Mouse (Mus musculus) liver, embryonic 15.5 days (tissue): ENCODE data around the gene Prr5. TPM values are rescaled to one million over a fixed set of nuclear protein-coding genes. Genes with fewer than 3 reads are reported as not detected.
A peak's percentile ranks its signal among the peaks of the same experiment; 100 is the strongest.

Experiments
- ATAC-seq: fragments of 200-750 bp; cut with Nextera tagmentation; 2 replicates; pipeline ENCODE4 v1.8.0; 2017; ENCODE audit warnings: moderate number of reproducible peaks, mild to moderate bottlenecking, moderate library complexity; ENCODE audit not compliant: insufficient read depth
- H3K27ac ChIP-seq: fragments of 300-500 bp; sonication (generic); replicated peaks from 2 replicates; pipeline ENCODE4 v1.5.1; 2015; ENCODE audit warnings: mild to moderate bottlenecking, inconsistent platforms
- H3K27me3 ChIP-seq: fragments of 300-500 bp; sonication (generic); 2 replicates; pipeline ENCODE4 v1.6.1; 2015; ENCODE audit warnings: mild to moderate bottlenecking, inconsistent platforms
- H3K36me3 ChIP-seq: fragments of 300-500 bp; sonication (generic); replicated peaks from 2 replicates; pipeline ENCODE4 v1.6.1; 2015; ENCODE audit warnings: moderate library complexity, mild to moderate bottlenecking, inconsistent platforms
- H3K4me1 ChIP-seq: fragments of 300-500 bp; sonication (generic); replicated peaks from 2 replicates; pipeline ENCODE4 v1.6.1; 2015; ENCODE audit warnings: inconsistent platforms
- H3K4me2 ChIP-seq: fragments of 300-500 bp; sonication (generic); 2 replicates; pipeline ENCODE4 v1.6.1; 2015; ENCODE audit warnings: moderate library complexity, mild to moderate bottlenecking, inconsistent platforms
- H3K4me3 ChIP-seq: fragments of 300-500 bp; sonication (generic); replicated peaks from 2 replicates; pipeline ENCODE4 v1.5.1; 2015; ENCODE audit warnings: mild to moderate bottlenecking, inconsistent platforms
- H3K9ac ChIP-seq: fragments of 300-500 bp; sonication (generic); 2 replicates; pipeline ENCODE4 v1.6.1; 2015; ENCODE audit warnings: moderate library complexity, mild to moderate bottlenecking, inconsistent platforms
- H3K9me3 ChIP-seq: fragments of 300-500 bp; sonication (generic); replicated peaks from 2 replicates; pipeline ENCODE4 v1.6.1; 2016; ENCODE audit warnings: inconsistent platforms
- WGBS: fragments of 180-500 bp; shearing (Covaris S2); methylation state at CpG from one replicate; pipeline ENCODE4 v1.1.7; 2015; ENCODE audit warnings: mixed read lengths; ENCODE audit not compliant: insufficient replicate concordance; 5-methylcytosine and 5-hydroxymethylcytosine counted together
- polyA plus RNA-seq: library from polyadenylated mRNA; unstranded; fragments of >200 nt; fragmentation: Nextera tagmentation; extraction: Ambion mirVana; gene quantifications from 2 replicates; pipeline ENCODE4 v1.2.1, GENCODE M21; 2015

Gene Prr5
- polyA plus RNA-seq, 1 experiment from 2014 or later, result 5.1 TPM

DNA sequence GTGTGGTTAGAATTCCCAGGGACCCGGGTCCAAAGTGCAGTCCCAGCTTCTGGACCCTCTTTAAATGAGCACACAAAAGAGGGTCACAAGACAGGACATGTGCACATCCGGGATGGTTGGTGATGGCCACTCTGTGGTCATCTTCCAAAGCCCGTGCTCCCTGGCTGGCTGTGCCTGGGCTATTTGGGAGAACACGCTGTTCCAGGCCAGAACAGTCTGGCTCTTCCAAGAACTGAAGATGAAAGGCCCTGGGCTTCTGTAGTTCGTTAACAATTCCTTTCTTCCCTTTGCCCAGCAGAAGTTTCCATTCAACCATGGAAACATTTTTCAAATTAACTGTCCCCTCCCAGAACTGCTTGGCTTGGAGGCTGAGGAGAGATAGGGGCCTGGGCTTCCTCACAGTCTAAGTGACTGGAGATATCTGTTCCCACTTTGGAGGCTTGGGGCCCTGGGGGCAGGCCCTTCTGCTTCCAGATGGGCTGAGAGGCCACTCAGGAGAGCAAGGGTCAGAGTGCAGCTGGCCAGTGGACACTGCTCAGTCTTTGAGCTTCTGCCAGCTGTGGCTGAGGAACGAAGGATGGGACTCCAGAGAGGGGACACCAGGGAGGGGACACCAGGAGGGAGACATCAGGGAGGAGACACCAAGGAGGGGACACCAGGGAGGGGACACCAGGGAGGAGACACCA is 29.8 kb upstream of the Prr5 start:
- Histone ChIP-seq H3K36me3 (no peaks in the 10 kb centered on the region), H3K27me3 (no peaks in the 10 kb centered on the region), H3K27ac (no peak overlapping the region), H3K9me3 (no peaks in the 10 kb centered on the region), H3K4me2 (no peak overlapping the region), H3K4me1 (peaks cover 9% of the 10 kb centered on the region), H3K4me3 (no peak overlapping the region), H3K9ac (no peak overlapping the region)
- WGBS, result 50% methylated on average over 6 of the region's 6 CpGs
- ATAC-seq, result no peak; the same call in 1 of the 2 replicates

DNA sequence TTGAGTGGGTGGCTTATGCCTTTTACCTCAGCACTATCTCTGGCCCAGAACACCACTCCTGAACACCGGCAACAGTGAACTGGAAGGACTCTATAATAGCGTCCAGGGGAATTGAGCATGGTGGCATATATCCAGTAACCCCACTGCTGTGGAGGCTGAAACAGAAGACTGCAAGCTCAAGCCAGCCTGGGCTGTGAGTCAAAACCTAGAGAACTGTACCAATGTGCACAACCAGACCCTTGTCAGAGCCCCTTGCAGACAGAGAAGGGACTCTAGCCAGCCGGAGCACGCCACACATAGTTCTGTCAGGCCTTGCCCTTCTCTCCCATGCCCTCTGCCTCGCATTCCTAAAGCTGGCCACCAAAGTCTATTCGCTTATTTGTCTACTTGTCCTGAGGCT is 28.7 kb upstream of the Prr5 start:
- Histone ChIP-seq H3K27ac (no peak overlapping the region), H3K4me2 (no peak overlapping the region), H3K4me3 (no peak overlapping the region), H3K4me1 (peaks cover 9% of the 10 kb centered on the region), H3K9ac (no peak overlapping the region), H3K9me3 (no peaks in the 10 kb centered on the region), H3K36me3 (no peaks in the 10 kb centered on the region), H3K27me3 (no peaks in the 10 kb centered on the region)
- no peak for ATAC-seq
- WGBS, result 72% methylated on average over 6 of the region's 6 CpGs

- Histone ChIP-seq H3K4me3 (no peak overlapping the region), H3K9me3 (no peaks in the 10 kb centered on the region), H3K4me2 (no peak overlapping the region), H3K4me1 (peaks cover 9% of the 10 kb centered on the region), H3K36me3 (no peaks in the 10 kb centered on the region), H3K27ac (no peak overlapping the region), H3K27me3 (no peaks in the 10 kb centered on the region), H3K9ac (no peak overlapping the region)
- no peak for ATAC-seq
- WGBS, result 45% methylated on average over 5 of the region's 5 CpGs
Observed at GRCm38 (mm10) chr15:84641127-84641526, 28.3 kb upstream of the Prr5 start.

- Histone ChIP-seq H3K4me1 (peaks cover 9% of the 10 kb centered on the region), H3K4me3 (no peak overlapping the region), H3K27ac (no peak overlapping the region), H3K4me2 (no peak overlapping the region), H3K9ac (no peak overlapping the region), H3K27me3 (no peaks in the 10 kb centered on the region), H3K9me3 (no peaks in the 10 kb centered on the region), H3K36me3 (no peaks in the 10 kb centered on the region)
- ATAC-seq, result no peak
- 67% methylated on average over 1 of the region's 1 CpGs for WGBS
Observed at GRCm38 (mm10) chr15:84641948-84642347, 27.5 kb upstream of the Prr5 start.

DNA sequence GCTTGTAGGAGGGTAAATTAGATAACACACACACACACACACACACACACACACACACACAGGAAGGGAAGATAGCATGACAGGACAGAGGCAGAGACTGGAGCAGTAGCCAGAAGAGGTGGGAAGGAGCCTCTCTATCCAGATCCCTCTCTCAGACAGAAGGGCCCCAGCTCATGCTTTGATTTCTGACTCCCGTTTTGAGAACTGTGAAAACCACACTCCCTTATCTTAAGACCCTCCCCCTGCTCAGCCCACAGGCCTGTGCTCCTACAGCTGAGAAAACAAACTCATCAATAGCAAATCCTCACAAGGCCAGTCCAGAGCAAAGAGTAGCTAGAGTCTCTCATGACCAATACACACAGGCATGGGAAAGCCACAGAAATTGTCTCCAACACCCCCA is 26.2 kb upstream of the Prr5 start:
- Histone ChIP-seq H3K27ac (no peak overlapping the region), H3K4me3 (no peak overlapping the region), H3K9me3 (no peaks in the 10 kb centered on the region), H3K27me3 (no peaks in the 10 kb centered on the region), H3K36me3 (no peaks in the 10 kb centered on the region), H3K4me1 (peaks cover 9% of the 10 kb centered on the region), H3K4me2 (no peak overlapping the region), H3K9ac (no peak overlapping the region)
- WGBS, result 6% methylated on average over 1 of the region's 1 CpGs
- ATAC-seq, result no peak

- H3K27me3 ChIP-seq, result peaks cover 6% of the 10 kb centered on the region; the same call in 1 of the 2 replicates
- no peak overlapping the region for H3K27ac ChIP-seq
- no peaks in the 10 kb centered on the region for H3K4me1 ChIP-seq
- no peak overlapping the region for H3K4me2 ChIP-seq
- 65% methylated on average over 6 of the region's 6 CpGs for WGBS
- H3K9ac ChIP-seq, result no peak overlapping the region
- no peak for ATAC-seq
- H3K4me3 ChIP-seq, result no peak overlapping the region
- no peaks in the 10 kb centered on the region for H3K36me3 ChIP-seq
- H3K9me3 ChIP-seq, result no peaks in the 10 kb centered on the region
Observed at GRCm38 (mm10) chr15:84651481-84651880, 17.9 kb upstream of the Prr5 start.

- 60% methylated on average over 7 of the region's 7 CpGs for WGBS
Observed at GRCm38 (mm10) chr15:84653151-84653550, 16.3 kb upstream of the Prr5 start.

GRCm38 (mm10) chr15:84653979-84654966 is 15.1 kb upstream of the Prr5 start:
- Histone ChIP-seq H3K9ac (no peak overlapping the region), H3K4me2 (peak overlapping the region; percentile 38), H3K4me1 (no peaks in the 10 kb centered on the region), H3K27ac (peak overlapping the region; percentile 51), H3K27me3 (peaks cover 6% of the 10 kb centered on the region; the same call in 1 of the 2 replicates), H3K9me3 (no peaks in the 10 kb centered on the region), H3K36me3 (no peaks in the 10 kb centered on the region), H3K4me3 (no peak overlapping the region)
- no peak; the same call in 1 of the 2 replicates for ATAC-seq
- WGBS, result 6% methylated on average over 28 of the region's 28 CpGs

More at GRCm38 (mm10) chr15:84653151-84653550, 16.3 kb upstream of the Prr5 start:
- no peak for ATAC-seq
- Histone ChIP-seq H3K27ac (no peak overlapping the region), H3K4me2 (no peak overlapping the region), H3K4me1 (no peaks in the 10 kb centered on the region), H3K4me3 (no peak overlapping the region), H3K9me3 (no peaks in the 10 kb centered on the region), H3K27me3 (peaks cover 6% of the 10 kb centered on the region; the same call in 1 of the 2 replicates), H3K36me3 (no peaks in the 10 kb centered on the region), H3K9ac (no peak overlapping the region)

- WGBS, result 47% methylated on average over 10 of the region's 10 CpGs
- no peaks in the 10 kb centered on the region for H3K36me3 ChIP-seq
- H3K27me3 ChIP-seq, result peaks cover 6% of the 10 kb centered on the region; the same call in 1 of the 2 replicates
- no peak overlapping the region for H3K27ac ChIP-seq
- H3K4me1 ChIP-seq, result no peaks in the 10 kb centered on the region
- no peak overlapping the region for H3K4me2 ChIP-seq
- no peak overlapping the region for H3K4me3 ChIP-seq
- ATAC-seq, result no peak
- H3K9me3 ChIP-seq, result no peaks in the 10 kb centered on the region
- H3K9ac ChIP-seq, result no peak overlapping the region
Observed at GRCm38 (mm10) chr15:84654975-84655374, 14.4 kb upstream of the Prr5 start.

DNA sequence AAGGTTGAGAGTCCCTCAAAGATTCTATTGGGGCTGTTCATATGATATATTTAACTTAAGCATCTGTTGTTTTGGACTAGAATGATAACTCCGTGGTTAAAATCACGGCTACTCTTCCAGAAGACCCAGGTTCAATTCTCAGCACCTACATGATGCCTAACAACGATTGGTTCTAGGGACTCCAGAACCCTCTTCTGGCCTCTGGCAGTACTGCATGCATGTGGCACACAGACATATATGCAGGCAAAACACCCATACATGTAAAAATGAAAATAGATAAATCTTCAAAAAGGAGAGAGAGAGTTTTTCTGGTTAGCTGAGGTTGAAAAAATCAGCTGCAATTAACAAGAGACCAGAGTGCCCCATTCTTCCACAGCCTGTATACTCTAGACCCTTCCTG is 12.7 kb upstream of the Prr5 start:
- no peak for ATAC-seq
- WGBS, result 66% methylated on average over 3 of the region's 3 CpGs
- Histone ChIP-seq H3K27me3 (peaks cover 6% of the 10 kb centered on the region; the same call in 1 of the 2 replicates), H3K4me3 (no peak overlapping the region), H3K36me3 (no peaks in the 10 kb centered on the region), H3K9me3 (no peaks in the 10 kb centered on the region), H3K4me2 (no peak overlapping the region), H3K27ac (no peak overlapping the region), H3K9ac (no peak overlapping the region), H3K4me1 (no peaks in the 10 kb centered on the region)

DNA sequence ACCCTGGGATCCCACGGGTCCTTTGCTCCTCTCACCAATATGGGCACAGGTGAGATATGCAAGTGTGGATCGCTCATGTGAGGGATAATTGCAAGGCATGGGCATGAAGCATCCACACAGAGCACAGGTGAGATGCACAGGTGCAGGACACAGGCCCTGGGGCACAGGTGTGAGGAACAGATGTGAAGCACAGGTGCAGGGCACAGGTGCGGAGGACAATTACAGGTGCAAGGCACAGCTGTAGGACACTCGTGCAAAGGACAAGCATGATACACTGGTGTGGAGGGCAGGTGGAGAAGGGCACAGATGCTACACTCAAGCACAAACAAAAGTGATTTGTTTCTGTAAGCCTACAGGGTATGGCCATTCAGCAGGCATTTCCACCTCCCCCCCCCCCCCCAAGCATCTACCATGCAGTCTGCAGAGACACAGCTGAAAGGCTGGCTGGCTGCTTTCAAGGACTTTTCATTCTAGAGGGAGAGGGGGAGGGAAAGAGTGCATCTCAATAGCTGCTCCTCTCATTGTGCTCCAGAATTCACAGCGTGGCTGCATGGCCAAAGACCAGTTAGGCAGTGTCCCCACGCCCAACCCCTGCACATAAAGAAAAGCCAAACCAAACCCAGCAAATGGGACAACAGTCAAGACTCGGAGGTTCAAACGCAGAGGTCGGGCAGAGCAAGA is 11.9 kb upstream of the Prr5 start:
- whole genome bisulfite sequencing, result 57% methylated on average over 9 of the region's 9 CpGs
- H3K4me3 ChIP-seq, result no peak overlapping the region
- H3K36me3 ChIP-seq, result no peaks in the 10 kb centered on the region
- no peak overlapping the region for H3K4me2 ChIP-seq
- H3K4me1 ChIP-seq, result no peaks in the 10 kb centered on the region
- no peaks in the 10 kb centered on the region for H3K9me3 ChIP-seq
- H3K27me3 ChIP-seq, result peaks cover 6% of the 10 kb centered on the region; the same call in 1 of the 2 replicates
- no peak overlapping the region for H3K9ac ChIP-seq
- H3K27ac ChIP-seq, result no peak overlapping the region
- no peak for ATAC-seq
